Mouse (Mus musculus) naive thymus-derived CD4-positive, alpha-beta T cell, adult 2 months (primary cell): ENCODE results near the gene Thumpd3.

Experiments
- DNase-seq: peaks from one replicate; pipeline ENCODE4 v3.0.0-alpha.2; 2011; ENCODE audit warnings: low read depth

The Thumpd3 gene

DNA sequence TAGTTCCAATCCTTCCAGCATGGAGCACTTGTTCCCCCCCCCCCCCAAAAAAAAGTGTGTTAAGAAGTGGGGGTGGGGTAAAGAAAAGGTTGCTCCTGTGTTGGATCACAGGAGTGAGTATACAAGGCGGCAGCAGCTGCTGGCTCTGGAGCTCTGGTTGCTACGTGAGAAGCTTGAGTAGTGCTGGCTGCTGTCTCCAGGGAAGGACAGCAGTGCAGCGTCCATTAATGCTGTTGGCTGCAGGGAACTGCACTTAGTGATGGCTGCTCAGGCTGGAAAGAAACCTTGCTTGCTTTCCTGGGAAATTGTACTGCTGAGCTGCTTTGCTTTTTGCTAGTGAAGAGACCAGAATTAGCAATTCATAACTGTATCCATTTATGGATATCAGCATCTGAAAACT lies 33.5 kb downstream of the Thumpd3 start:
- no peak for DNase-seq

GRCm38 (mm10) chr6:113082229-113082628 lies 36.2 kb downstream of the Thumpd3 start:
- DNase-seq: no peak

DNA sequence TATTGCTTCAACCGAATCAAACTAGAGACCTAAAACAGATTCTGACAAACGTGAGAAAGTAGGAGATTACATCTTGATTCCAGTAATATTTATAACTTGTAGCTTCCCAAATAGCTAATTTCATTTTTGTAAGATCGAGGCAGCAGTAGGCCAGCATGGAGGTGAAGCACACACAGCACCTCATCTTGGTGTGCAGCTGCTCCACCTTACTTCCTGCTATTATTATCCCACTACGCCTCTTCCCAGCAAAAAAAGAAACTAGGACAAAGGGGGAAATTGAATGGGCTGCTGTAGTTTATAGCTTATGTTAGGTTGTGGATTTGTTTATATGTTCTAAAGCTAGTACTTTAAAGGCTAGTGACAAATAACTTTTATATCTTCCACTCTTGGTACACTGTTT lies 38.6 kb downstream of the Thumpd3 start:
- no peak for DNase-seq

GRCm38 (mm10) chr6:113093206-113093605 lies 47.2 kb downstream of the Thumpd3 start:
- DNase-seq: no peak

DNA sequence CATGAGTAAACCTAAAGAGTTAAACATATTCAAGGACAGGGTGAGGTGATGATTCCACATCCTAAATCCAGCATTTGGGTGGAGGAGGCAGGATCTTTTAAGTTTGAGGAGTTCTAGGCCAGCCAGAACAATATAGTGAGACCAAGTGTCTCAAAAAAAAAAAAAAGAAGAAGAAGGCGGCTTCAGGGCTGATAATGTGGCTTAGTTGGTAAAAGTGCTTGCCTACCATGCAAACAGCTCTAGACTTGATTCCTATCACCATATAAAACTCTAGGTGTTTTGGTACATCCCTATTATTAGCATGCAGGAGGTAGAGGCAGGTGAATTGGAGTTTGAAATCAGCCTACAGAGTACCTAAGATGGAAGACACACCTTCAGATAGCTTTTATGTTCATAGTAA lies 49.5 kb downstream of the Thumpd3 start:
- DNase-seq: no peak

- no peak for DNase-seq
These were observed 51.6 kb downstream of the Thumpd3 start for GRCm38 (mm10) chr6:113097662-113098061.

DNA sequence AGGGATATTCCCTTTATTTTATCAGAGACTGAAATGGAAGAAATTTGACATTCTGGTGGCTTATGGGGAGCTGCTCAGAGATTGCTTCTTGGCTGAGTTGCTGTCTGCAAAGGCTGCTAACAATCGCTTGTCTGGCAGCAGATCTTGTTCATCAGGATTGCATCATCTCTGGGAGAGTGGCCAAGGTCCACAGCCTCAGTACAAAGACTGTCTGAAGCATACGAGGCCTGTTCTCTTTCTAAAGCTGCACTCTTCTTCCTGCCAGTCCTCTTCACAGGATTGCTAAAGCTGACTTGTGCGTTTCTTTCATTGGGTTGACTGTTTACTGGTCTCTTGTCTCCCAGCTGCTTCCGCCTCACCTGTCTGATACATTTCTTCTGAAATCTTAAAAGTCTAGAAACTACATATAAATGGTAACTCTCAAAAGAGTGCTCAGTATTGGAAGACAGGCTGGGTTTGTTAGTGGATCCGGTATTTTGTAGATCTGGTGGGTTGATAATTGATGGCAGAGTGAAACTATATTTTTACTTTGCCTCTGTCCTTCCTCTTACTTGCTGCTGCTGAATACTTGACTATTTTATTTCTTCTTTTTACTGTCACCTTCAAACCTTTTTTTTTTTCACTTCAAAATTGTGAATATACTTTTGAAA lies 53.7 kb downstream of the Thumpd3 start:
- DNase-seq: peak; percentile 27

DNA sequence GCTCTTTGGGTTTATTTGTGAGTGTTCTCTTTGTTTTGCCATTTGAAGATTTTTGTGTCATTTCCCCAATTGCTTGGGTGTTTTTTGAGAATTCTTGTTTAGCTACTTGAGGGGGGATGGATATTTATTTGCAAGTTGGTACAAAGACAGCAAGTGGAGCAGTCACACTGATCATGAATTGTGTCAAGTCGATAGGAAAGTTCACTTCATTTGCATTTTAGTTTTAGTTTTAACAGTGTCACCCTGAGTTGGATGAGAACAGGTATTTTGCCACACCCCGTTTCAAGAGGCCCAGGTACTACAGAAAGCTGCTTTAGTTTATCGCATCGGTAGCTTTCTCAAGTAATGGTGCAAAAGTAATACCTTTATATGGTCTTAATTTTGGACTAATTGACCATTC lies 56.5 kb downstream of the Thumpd3 start:
- DNase-seq: no peak

DNA sequence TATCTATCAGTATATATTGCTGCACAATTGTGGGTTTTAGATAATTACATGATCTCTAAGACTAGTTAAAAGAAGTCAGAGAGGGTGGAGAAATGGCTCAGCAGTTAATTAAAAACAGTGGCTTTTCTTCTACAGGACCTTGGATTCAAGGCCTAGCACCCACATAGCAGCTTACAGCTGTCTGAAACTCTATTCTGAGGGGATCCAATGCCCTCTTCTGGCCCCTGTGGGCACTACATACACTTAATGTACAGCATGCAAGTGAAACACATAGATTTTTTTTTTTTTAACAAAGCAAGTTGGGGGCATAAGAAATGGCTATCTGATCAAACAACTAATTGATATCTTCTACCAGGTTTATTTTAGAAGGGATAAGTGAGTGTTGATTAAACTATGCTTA lies 57.7 kb downstream of the Thumpd3 start:
- DNase-seq: peak; percentile 78

DNA sequence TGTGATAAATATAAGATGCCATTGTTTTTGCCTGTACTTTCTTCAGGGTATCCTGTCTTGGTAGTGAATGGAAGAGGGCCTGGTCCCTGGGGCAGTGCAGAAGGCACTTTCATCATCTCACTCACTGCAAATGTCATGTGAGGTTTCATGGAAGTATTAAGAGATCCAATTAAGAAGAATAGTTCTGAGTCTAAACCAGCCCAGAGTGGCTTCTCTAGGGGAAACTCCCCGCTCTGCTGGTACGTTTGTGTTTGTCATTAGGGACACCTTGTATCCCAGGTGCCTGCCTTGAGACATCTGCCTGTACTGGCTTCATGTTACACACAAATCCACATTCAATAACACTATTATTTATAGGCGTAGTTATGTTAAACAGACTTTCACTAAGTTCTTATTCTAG lies 63.4 kb downstream of the Thumpd3 start:
- DNase-seq: no peak

GRCm38 (mm10) chr6:113109956-113110355 lies 63.9 kb downstream of the Thumpd3 start:
- no peak for DNase-seq
